Comparison of ENCODE assay signal across 8 mouse cellular contexts in genomic region chr16:31422000-31422399, GRCm38 (mm10). TPM values are rescaled to one million over a fixed set of nuclear protein-coding genes. Genes with fewer than 3 reads are reported as not detected.
DNase-seq lines count a peak whose midpoint lies in the region; ATAC-seq and TF ChIP-seq lines count a peak whose summit lies in the region.

Gene Bdh1 (plus strand): TSS chr16:31422280.

- H3K4me1 ChIP-seq in kidney, postnatal 0 days (replicated peaks; ENCODE audit: insufficient read depth, low read length) = no peaks in the 10 kb centered on the region
- H3K4me1 ChIP-seq in forebrain, embryonic 10.5 days = no peaks in the 10 kb centered on the region
- no peaks in the 10 kb centered on the region for H3K4me1 ChIP-seq in intestine, embryonic 15.5 days (replicated peaks)
- H3K4me1 ChIP-seq in midbrain, embryonic 10.5 days = no peaks in the 10 kb centered on the region

- no peaks in the 10 kb centered on the region for H3K36me3 ChIP-seq in kidney, postnatal 0 days (ENCODE audit: insufficient read depth, low read length)
- no peaks in the 10 kb centered on the region for H3K36me3 ChIP-seq in forebrain, embryonic 10.5 days (replicated peaks)
- no peaks in the 10 kb centered on the region for H3K36me3 ChIP-seq in intestine, embryonic 15.5 days
- H3K36me3 ChIP-seq in midbrain, embryonic 10.5 days = no peaks in the 10 kb centered on the region

- H3K27ac ChIP-seq in kidney, postnatal 0 days = 0 out of 2 replicates have a peak within 1 kb of the TSS, but pooled peaks have one; percentile 8
- no peak within 1 kb of the TSS for H3K27ac ChIP-seq in forebrain, embryonic 10.5 days
- peak within 1 kb of the TSS; percentile 38; the same call in 1 of the 2 replicates for H3K27ac ChIP-seq in intestine, embryonic 15.5 days
- H3K27ac ChIP-seq in midbrain, embryonic 10.5 days (replicated peaks) = no peak within 1 kb of the TSS

- no peak within 1 kb of the TSS for H3K4me3 ChIP-seq in kidney, postnatal 0 days (replicated peaks; ENCODE audit: low read depth, low read length)
- no peak within 1 kb of the TSS for H3K4me3 ChIP-seq in forebrain, embryonic 10.5 days
- H3K4me3 ChIP-seq in intestine, embryonic 15.5 days (replicated peaks) = no peak within 1 kb of the TSS
- H3K4me3 ChIP-seq in midbrain, embryonic 10.5 days = no peak within 1 kb of the TSS

- H3K9ac ChIP-seq in kidney, postnatal 0 days (ENCODE audit: low read depth, low read length) = no peak within 1 kb of the TSS
- no peak within 1 kb of the TSS for H3K9ac ChIP-seq in intestine, embryonic 15.5 days

- no peaks in the 10 kb centered on the region for H3K27me3 ChIP-seq in kidney, postnatal 0 days (ENCODE audit: insufficient read depth, low read length)
- H3K27me3 ChIP-seq in forebrain, embryonic 10.5 days (ENCODE audit: poor library complexity, severe bottlenecking) = peaks cover 13% of the 10 kb centered on the region
- no peaks in the 10 kb centered on the region for H3K27me3 ChIP-seq in intestine, embryonic 15.5 days (replicated peaks)
- peaks cover 15% of the 10 kb centered on the region for H3K27me3 ChIP-seq in midbrain, embryonic 10.5 days (ENCODE audit: low read depth, poor library complexity, severe bottlenecking)

- TF ChIP-seq CTCF in kidney, postnatal 0 days (IDR thresholded peaks at IDR 0.05; ENCODE audit: low read depth) = no peak

- no peak within 1 kb of the TSS for H3K4me2 ChIP-seq in kidney, postnatal 0 days (ENCODE audit: low read length)
- H3K4me2 ChIP-seq in intestine, embryonic 15.5 days (replicated peaks) = no peak within 1 kb of the TSS

- DNase-seq in kidney, postnatal 0 days (ENCODE audit: low spot score) = no peak
- no peak for DNase-seq in kidney, adult 18-20 months
- no peak for DNase-seq in forebrain, embryonic 10.5 days (ENCODE audit: extremely low spot score, low spot score)
- DNase-seq in midbrain, embryonic 10.5 days (ENCODE audit: low spot score) = no peak
- DNase-seq in urinary bladder, postnatal 4 days (ENCODE audit: low spot score in 2 of 2) = no peak
- DNase-seq in right cerebral cortex, postnatal 4 days = no peak

- 60% methylated on average over 9 of the region's 9 CpGs for WGBS in kidney, postnatal 0 days
- 81% methylated on average over 9 of the region's 9 CpGs for WGBS in forebrain, embryonic 10.5 days
- WGBS in intestine, embryonic 15.5 days = 43% methylated on average over 9 of the region's 9 CpGs
- WGBS in midbrain, embryonic 10.5 days = 79% methylated on average over 9 of the region's 9 CpGs

- ATAC-seq in kidney, postnatal 0 days (replicated peaks; ENCODE audit: low FRiP score, low read depth) = no peak
- ATAC-seq in intestine, embryonic 15.5 days = peak; percentile 54
- ATAC-seq in granulocyte monocyte progenitor cell, adult 5-6 weeks (replicated peaks; ENCODE audit: poor library complexity, severe bottlenecking) = no peak

- H3K9me3 ChIP-seq in kidney, postnatal 0 days (replicated peaks; ENCODE audit: low read length) = no peaks in the 10 kb centered on the region
- no peaks in the 10 kb centered on the region for H3K9me3 ChIP-seq in forebrain, embryonic 10.5 days
- H3K9me3 ChIP-seq in intestine, embryonic 15.5 days = no peaks in the 10 kb centered on the region
- H3K9me3 ChIP-seq in midbrain, embryonic 10.5 days (replicated peaks) = no peaks in the 10 kb centered on the region

RNA-seq across cellular contexts. Expression of gene Bdh1, which starts in this region (rescaled TPM):
- 79.7 and 88.8 TPM in 2 replicates for polyA plus RNA-seq in kidney, postnatal 0 days (2015; fragmentation: Nextera tagmentation; extraction: Ambion mirVana)
- polyA plus RNA-seq in forebrain, embryonic 10.5 days (2016; fragmentation: Nextera tagmentation; extraction: Ambion mirVana) = 14.4 and 16.6 TPM in 2 replicates
- 174 and 190 TPM in 2 replicates for polyA plus RNA-seq in intestine, embryonic 15.5 days (2015; fragmentation: Nextera tagmentation; extraction: Ambion mirVana)
- polyA plus RNA-seq in midbrain, embryonic 10.5 days (2016; fragmentation: Nextera tagmentation; extraction: Ambion mirVana) = 11.2 and 15.2 TPM in 2 replicates
- total RNA-seq in granulocyte monocyte progenitor cell, adult 5-6 weeks (2014; fragmentation: Nextera tagmentation) = 0.34 and 0.56 TPM in 2 replicates
- total RNA-seq in granulocyte monocyte progenitor cell, adult 5-6 weeks (2017) = 0.78 and 2.9 TPM in 2 replicates

Comparison
In these comparisons a context has a peak if more than half of its experiments do, and no peak if none do; other contexts are left out.
1. H3K27ac ChIP-seq: peak in kidney, postnatal 0 days (single experiment) and intestine, embryonic 15.5 days (single experiment); none in forebrain, embryonic 10.5 days (single experiment) and midbrain, embryonic 10.5 days (single experiment).